Mouse (Mus musculus): ENCODE measurements around the gene Dip2b. TPM values are rescaled to one million over a fixed set of nuclear protein-coding genes. Genes with fewer than 3 reads are reported as not detected.
A peak's percentile ranks its signal among the peaks of the same experiment; 100 is the strongest.

The Dip2b gene
- polyA plus RNA-seq, 1 experiment: not detected

DNA sequence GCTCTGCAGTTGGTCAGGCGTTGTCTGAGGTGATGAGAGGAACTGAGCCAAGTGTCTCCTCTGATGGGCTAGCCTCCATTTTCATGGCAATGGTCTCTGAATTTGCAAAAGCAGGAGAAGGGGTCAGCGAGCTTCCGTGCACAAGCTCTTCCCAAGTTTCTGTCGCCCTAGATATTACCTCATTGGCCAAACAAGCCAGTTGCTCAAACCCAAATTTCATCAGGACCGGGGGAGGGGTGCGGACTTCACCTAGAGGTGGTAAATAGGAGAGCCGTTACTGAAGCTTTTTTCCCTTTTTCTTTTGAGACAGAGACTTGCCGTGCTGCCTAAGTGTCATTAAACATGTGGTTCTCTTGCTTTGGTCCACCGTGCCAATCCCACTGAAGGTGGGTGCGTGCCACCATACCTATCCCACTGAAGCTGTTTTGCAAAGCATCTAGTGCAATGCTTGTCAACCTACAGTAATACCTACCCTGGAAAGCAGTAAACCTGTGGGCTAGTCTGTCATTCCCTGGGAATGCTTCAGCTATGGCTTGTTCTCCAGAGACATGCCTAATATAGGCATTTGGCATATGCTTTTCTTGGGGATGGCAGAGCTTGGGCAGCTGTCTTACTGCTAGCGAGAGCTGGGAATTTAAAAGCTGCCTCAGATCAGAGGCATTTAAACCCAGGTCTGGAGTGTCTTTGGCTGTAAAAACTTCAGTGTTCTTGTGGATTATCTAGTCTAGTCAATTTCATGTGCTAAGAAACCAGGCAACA lies 13.2 kb upstream of the Dip2b start:
- H3K4me1 ChIP-seq (ENCODE audit: control insufficient read depth, insufficient read depth, low read length): no peaks in the 10 kb centered on the region
- 88% methylated on average over 11 of the region's 11 CpGs for WGBS
- TF ChIP-seq POLR2A (IDR thresholded peaks at IDR 0.05; ENCODE audit: insufficient read depth, low read depth, low read length) (no peak), CTCF (IDR thresholded peaks at IDR 0.05; ENCODE audit: insufficient read depth, low read depth, low read length) (no peak)
- no peak overlapping the region for H3K27ac ChIP-seq (ENCODE audit: insufficient read depth, low read depth, low read length)
- H3K4me3 ChIP-seq (ENCODE audit: insufficient read depth, low read depth, low read length): no peak overlapping the region

DNA sequence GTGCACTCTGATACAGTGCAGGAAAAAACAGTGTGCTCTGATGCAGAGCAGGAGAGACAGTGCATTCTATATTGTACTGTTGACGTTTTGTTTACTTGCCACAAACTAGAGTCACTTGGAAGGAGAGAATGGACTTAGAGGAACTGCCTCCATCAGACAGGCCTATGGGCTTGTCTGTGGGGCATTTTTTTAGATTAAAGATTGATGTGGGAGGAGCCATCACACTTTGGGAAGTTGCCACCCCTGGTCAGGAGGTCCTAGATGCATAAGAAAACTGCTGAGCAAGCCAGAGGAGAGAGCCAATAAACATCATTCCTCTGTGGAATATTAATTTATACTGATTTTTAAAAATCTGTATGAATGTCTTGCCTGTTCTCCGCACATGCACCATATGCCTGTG lies 10.3 kb upstream of the Dip2b start:
- TF ChIP-seq CTCF (IDR thresholded peaks at IDR 0.05; ENCODE audit: insufficient read depth, low read depth, low read length) (no peak), POLR2A (IDR thresholded peaks at IDR 0.05; ENCODE audit: insufficient read depth, low read depth, low read length) (no peak)
- no peak overlapping the region for H3K27ac ChIP-seq (ENCODE audit: insufficient read depth, low read depth, low read length)
- WGBS: 88% methylated on average over 2 of the region's 2 CpGs
- H3K4me3 ChIP-seq (ENCODE audit: insufficient read depth, low read depth, low read length): no peak overlapping the region
- H3K4me1 ChIP-seq (ENCODE audit: control insufficient read depth, insufficient read depth, low read length): no peaks in the 10 kb centered on the region

DNA sequence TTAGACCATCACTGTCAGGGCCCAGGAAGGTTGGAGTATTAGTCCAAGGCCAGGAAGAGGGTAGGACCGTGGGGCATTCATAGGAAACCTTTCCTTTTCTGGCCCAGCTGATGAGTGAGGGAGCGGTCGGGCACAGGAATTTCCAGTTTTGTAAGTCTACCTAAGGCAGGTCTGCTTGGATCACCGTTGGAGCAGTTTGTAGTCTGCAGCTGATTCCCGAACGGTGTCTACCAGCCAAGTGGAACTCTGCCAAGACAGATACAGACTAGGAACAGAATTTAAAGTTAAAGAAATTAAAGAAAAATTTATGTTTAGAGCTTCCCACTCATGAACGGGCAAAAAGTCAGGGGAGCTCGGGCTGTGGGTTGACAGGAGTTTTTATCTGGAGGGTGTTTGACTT lies 9.0 kb upstream of the Dip2b start:
- 74% methylated on average over 8 of the region's 8 CpGs for WGBS
- H3K4me3 ChIP-seq (ENCODE audit: insufficient read depth, low read depth, low read length): no peak overlapping the region
- TF ChIP-seq CTCF (IDR thresholded peaks at IDR 0.05; ENCODE audit: insufficient read depth, low read depth, low read length) (no peak), POLR2A (IDR thresholded peaks at IDR 0.05; ENCODE audit: insufficient read depth, low read depth, low read length) (no peak)
- H3K27ac ChIP-seq (ENCODE audit: insufficient read depth, low read depth, low read length): no peak overlapping the region
- H3K4me1 ChIP-seq (ENCODE audit: control insufficient read depth, insufficient read depth, low read length): no peaks in the 10 kb centered on the region

DNA sequence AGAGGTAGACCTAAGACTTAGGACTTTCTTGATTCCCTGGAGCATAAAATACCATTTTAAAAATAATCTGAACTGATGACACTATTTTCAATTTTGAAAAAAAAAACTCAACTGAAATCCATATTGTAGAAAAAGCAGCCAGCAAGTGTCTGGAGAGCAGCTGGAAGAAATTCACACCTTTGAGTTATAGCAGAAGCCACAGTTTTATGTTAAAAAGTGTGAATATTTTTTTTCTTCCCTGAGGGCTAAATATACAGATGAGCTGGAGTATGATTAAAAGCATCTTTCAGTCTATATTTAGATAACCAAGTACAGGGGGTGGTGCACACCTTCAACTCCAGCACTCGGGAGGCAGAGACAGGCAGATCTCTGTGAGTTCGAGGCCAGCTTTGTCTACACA lies 8.6 kb upstream of the Dip2b start:
- H3K4me3 ChIP-seq (ENCODE audit: insufficient read depth, low read depth, low read length): no peak overlapping the region
- no peak overlapping the region for H3K27ac ChIP-seq (ENCODE audit: insufficient read depth, low read depth, low read length)
- TF ChIP-seq POLR2A (IDR thresholded peaks at IDR 0.05; ENCODE audit: insufficient read depth, low read depth, low read length) (no peak), CTCF (IDR thresholded peaks at IDR 0.05; ENCODE audit: insufficient read depth, low read depth, low read length) (no peak)
- H3K4me1 ChIP-seq (ENCODE audit: control insufficient read depth, insufficient read depth, low read length): no peaks in the 10 kb centered on the region
- WGBS: 81% methylated on average over 2 of the region's 2 CpGs

DNA sequence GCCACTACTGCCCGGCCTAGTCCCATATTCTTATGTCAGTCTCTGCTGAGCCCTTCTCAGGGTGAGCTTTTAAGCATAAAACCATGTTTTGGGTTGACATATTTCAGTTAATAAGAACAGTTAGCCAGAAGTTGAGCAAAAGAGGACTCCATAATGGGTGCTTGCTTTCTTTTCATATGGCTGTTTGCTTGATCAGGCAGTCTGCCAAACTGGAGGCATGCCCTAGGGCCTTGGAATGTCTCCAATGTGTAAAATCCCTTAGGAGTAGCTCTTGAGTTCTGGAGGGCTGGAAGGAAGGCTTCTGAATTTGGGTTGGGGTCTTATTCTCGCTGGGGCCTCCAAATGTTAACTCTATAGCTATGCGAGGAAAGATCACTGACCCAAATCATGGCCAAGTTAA lies 5.9 kb upstream of the Dip2b start:
- H3K4me1 ChIP-seq (ENCODE audit: control insufficient read depth, insufficient read depth, low read length): no peaks in the 10 kb centered on the region
- no peak for TF ChIP-seq POLR2A (IDR thresholded peaks at IDR 0.05; ENCODE audit: insufficient read depth, low read depth, low read length)
- TF ChIP-seq CTCF (IDR thresholded peaks at IDR 0.05; ENCODE audit: insufficient read depth, low read depth, low read length): no peak

DNA sequence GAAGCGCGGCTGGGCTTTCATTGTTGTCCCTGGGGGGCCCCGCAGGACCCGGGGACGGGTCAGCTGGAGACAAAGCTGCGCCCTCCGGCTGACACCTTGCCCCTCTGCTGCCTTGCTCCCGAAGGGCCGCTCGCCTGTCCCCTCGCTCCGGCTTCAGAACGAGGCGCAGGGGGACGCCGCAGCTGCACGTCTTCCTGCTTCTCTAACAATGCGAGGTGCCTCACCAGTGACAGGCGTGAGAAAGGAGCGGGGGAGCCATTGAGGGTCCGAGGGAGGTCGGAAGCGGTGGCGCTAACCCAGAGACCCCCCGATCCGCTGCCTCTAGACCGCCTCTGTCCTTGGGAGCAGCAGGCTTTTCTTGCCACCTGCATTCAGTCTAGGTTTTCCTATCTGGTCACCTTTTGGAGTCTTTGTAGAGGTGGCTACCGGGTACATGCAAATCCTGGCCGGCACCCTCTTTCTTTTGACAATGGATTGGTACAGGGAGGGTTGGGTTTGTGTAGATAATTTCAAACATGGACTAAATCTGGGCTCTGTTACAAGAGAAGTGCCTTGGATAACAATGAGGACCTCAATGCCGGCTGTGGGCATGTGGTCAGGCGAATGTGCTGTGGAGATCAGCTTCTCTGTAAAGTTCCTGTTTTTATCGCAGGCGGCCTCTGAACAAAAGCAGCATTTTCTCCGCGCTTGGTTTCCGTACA lies 687 bp downstream of the Dip2b start:
- TF ChIP-seq CTCF (IDR thresholded peaks at IDR 0.05; ENCODE audit: insufficient read depth, low read depth, low read length) (no peak), POLR2A (IDR thresholded peaks at IDR 0.05; ENCODE audit: insufficient read depth, low read depth, low read length) (no peak)
- Histone ChIP-seq H3K4me3 (ENCODE audit: insufficient read depth, low read depth, low read length) (peak overlapping the region; percentile 87), H3K27ac (ENCODE audit: insufficient read depth, low read depth, low read length) (peak overlapping the region; percentile 93), H3K4me1 (ENCODE audit: control insufficient read depth, insufficient read depth, low read length) (peaks cover 12% of the 10 kb centered on the region)
- WGBS: under 1% methylated on average over 36 of the region's 36 CpGs

More for the DNA sequence above, 5.9 kb upstream of the Dip2b start:
- 73% methylated on average over 3 of the region's 3 CpGs for WGBS
- Histone ChIP-seq H3K4me3 (ENCODE audit: insufficient read depth, low read depth, low read length) (no peak overlapping the region), H3K27ac (ENCODE audit: insufficient read depth, low read depth, low read length) (no peak overlapping the region)

DNA sequence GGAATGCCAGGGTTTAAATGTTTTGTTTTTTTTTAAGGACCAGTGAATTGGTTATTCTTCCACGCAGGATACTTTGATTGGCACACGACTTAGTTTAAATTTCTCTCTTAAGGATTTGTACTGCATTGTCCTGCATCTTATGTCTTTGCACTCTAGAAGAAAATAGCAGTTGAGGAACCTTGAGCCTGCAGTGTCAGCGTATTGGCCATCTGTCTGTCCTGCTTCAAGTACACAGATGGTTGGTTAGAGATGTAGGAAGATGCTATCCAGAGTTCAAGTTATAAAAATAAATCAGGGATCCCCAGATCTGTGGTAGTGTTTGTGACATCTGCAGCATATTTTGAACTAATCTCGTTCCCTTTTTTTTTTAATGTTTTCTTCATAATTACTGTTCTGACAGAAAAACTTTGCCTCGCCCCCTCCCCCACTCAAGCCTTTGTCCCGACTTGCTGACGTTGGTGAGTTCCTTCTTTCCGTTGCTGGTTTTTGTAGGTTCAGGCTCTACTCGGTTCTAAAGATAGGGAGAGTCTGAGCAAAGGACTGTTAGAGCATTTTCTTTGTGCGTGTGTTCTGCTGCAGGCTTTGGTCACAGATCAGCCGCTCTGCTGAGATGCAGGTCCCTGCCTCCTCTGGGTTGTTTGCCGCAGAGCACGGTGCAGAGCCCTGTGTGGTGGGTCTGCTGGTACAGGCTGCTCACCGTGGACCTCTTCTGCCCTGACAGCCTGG lies 2.2 kb downstream of the Dip2b start:
- H3K27ac ChIP-seq (ENCODE audit: insufficient read depth, low read depth, low read length): peak overlapping the region; percentile 59; the same call in 1 of the 2 replicates
- TF ChIP-seq POLR2A (IDR thresholded peaks at IDR 0.05; ENCODE audit: insufficient read depth, low read depth, low read length) (no peak), CTCF (IDR thresholded peaks at IDR 0.05; ENCODE audit: insufficient read depth, low read depth, low read length) (no peak)
- peaks cover 15% of the 10 kb centered on the region for H3K4me1 ChIP-seq (ENCODE audit: control insufficient read depth, insufficient read depth, low read length)
- 10% methylated on average over 14 of the region's 14 CpGs for WGBS
- peak overlapping the region; percentile 41 for H3K4me3 ChIP-seq (ENCODE audit: insufficient read depth, low read depth, low read length)

DNA sequence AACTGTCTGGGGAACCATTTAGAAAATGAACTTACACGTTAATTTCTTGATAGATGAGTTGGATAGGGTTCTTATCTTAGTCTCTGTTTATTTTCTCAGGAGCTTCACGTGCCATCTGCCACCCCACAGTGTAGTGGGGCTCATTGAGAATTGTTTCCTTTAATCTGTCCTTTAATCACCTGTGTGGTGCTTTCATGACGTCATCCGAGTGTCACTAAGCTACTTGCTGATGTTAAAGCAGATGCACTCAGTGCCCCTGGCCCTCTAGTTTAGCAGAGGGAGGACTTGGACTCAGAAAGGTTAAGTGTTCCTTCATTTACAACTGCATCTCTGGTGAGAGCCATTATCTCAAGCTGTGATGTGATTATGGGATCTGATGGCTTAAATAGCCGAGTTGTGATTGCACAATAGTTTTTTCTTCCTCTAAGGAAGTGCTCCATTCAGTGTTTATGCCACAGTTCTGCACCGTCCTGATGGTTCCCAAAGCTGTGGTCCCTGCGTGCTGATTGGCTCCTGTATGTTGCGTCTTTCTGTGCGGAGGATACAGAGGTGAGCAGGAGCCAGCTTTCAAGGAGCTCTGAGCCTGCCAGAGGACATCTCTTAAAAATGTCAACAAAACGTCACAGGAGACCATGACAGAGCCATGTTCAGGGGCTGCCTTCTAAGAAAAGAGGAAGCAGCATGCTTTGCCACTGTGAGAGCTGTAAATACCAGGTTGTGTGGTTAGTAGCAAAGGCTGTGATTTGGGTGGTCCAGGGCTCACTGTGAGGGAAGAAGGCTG lies 3.0 kb downstream of the Dip2b start:
- H3K27ac ChIP-seq (ENCODE audit: insufficient read depth, low read depth, low read length): peak overlapping the region; percentile 59; the same call in 1 of the 2 replicates
- TF ChIP-seq POLR2A (IDR thresholded peaks at IDR 0.05; ENCODE audit: insufficient read depth, low read depth, low read length): no peak
- no peak for TF ChIP-seq CTCF (IDR thresholded peaks at IDR 0.05; ENCODE audit: insufficient read depth, low read depth, low read length)
- peaks cover 17% of the 10 kb centered on the region for H3K4me1 ChIP-seq (ENCODE audit: control insufficient read depth, insufficient read depth, low read length)
- WGBS: 28% methylated on average over 10 of the region's 10 CpGs
- H3K4me3 ChIP-seq (ENCODE audit: insufficient read depth, low read depth, low read length): peak overlapping the region; percentile 41

Data from olfactory bulb, adult 2 months (tissue).